Mouse (Mus musculus) liver (tissue): Measurements from ENCODE around the gene Dyrk1a.

Source experiments
- DNase-seq: peaks from one replicate; pipeline ENCODE4 v3.0.0-alpha.2; 2020; ENCODE audit warnings: mixed read lengths

Dyrk1a gene

DNA sequence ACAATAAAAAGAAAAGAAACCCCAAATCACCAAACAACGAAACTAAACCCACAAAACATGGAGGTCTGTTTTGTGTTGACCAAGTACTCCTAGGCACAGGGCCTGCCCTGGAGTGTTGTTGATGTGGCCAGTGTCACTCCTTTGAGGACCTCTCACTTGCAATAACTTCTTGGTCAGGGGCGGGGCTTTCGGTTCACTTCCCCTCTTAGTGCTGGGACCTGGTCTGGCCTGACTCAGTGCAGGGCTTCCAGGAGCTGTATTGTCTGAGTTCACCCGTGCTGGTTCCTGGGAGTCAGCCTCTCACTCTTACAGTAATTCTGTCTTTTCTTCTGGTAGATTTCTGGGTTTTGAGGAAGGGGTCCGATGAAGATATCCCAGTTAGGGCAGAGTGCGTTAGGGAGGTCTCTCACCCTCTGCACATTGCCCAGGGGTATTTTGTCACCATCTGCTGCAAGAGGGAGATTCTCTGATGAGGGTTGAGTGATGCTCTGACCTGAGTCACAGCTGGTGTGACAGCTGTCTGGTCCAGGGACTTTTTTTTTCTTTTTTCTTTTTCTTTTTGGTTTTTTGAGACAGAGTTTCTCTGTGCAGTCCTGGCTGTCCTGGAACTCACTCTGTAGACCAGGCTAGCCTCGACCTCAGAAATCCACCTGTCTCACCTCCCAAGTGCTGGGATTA, 150.8 kb downstream of the Dyrk1a start:
- DNase-seq: no peak

- DNase-seq: no peak
Observed at GRCm38 (mm10) chr16:94721549-94722006, 151.8 kb downstream of the Dyrk1a start.

- no peak for DNase-seq
Observed at GRCm38 (mm10) chr16:94722936-94723335, 153.1 kb downstream of the Dyrk1a start.

DNA sequence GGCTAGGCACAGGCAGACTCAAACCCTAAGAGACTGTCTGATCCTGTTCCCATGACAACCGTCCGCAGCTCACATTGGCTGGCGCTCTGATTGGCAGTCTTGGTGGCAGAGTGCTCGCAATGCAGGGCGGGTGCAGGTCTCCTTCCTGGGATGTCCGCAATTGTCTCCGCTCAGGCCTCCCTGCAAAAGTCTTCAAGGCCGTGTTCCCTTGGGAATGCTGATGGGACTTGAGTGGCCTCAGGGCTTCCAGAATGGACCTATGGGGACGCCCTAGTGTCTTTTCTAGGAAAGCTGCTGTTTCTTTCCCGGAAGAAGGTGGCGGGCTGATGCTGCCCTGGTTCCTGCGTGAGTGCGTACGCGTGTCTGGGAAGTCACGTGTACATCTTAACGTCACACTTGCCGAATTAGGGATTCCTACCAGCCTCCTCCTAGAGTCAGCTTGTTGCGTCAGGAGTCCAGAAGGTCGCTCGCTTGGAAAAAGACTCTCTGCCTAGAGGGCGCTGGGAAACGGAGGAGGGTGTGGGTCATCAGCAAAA, 154.3 kb downstream of the Dyrk1a start:
- peak; percentile 45 for DNase-seq

GRCm38 (mm10) chr16:94724747-94725211, 155.0 kb downstream of the Dyrk1a start:
- no peak for DNase-seq

DNA sequence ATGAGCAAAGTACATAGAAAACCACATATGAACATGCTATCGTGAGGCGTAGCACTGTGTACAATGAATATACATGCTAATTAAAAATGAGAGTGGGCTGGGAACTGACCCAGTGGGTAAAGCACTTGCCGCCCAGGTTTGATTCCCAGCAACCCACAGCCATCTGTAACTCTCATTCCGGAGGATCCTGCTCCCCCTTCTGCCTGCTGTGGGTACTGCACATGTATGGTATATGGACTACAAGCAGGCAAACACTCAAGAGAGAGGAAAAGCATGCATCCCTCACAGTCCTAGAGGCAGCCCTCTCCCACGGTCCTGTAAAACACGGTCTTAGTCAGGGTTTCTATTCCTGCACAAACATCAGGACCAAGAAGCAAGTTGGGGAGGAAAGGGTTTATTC, 159.4 kb downstream of the Dyrk1a start:
- DNase-seq: no peak

DNA sequence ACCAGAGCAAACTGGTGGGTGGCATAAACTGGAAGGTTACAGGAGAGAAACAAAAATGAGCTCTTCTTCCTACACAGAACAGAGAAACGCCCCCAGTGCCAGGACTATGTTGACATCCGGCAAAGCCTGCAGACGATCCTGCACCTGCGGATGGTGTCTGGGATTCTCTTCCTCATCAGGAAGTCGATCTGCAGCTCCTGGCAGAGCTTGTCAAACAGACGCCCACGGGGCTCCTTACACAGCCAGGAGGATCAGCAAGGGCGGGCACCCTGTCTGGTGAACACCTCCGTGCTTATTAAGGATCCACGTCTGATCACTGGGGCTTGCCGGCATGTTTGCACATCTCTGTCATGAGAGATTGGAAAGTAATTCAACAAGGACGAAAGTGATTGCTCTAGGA, 161.2 kb downstream of the Dyrk1a start:
- no peak for DNase-seq

- no peak for DNase-seq
Observed at GRCm38 (mm10) chr16:94735472-94735871, 165.7 kb downstream of the Dyrk1a start.

DNA sequence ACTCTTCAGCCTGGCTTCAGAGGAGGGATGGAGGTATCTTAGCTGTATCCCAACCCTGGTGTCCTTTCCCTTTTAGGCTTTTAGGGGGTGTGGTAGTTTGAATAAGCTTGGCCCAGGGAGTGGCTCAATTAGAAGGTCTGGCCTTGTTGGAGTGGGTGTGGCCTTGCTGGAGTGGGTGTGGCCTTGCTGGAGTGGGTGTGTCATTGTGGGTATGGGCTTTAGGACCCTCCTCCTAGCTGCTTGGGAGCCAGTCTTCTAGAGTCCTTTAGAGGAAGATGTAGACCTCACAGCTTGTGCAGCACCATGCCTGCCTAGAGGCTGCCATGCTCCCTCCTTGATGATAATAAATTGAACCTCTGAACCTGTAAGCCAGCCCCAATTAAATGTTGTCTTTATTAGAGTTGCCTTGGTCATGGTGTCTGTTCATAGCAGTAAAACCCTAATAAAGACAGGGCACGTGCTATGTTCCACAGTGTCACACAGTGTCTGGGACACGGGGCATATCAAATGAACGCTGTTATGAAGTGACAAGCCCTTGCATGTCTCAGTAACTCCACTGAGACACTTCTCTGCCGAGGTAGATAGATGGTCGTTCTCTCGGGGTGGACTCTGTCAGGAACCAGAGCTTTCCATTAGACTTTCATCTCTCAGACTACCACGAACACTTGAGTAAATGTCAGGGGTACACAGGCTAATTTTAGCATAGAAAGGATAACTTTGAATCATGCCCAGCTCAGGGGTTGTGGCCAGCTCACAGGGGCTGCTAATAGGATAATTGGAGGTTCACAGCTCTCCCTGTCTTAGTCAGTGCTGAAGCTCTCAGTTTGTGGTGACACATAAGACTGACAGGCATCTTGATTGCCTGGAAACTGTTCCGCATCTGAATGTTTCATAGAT, 166.9 kb downstream of the Dyrk1a start:
- DNase-seq: no peak

GRCm38 (mm10) chr16:94737359-94737687, 167.5 kb downstream of the Dyrk1a start:
- DNase-seq: no peak

DNA sequence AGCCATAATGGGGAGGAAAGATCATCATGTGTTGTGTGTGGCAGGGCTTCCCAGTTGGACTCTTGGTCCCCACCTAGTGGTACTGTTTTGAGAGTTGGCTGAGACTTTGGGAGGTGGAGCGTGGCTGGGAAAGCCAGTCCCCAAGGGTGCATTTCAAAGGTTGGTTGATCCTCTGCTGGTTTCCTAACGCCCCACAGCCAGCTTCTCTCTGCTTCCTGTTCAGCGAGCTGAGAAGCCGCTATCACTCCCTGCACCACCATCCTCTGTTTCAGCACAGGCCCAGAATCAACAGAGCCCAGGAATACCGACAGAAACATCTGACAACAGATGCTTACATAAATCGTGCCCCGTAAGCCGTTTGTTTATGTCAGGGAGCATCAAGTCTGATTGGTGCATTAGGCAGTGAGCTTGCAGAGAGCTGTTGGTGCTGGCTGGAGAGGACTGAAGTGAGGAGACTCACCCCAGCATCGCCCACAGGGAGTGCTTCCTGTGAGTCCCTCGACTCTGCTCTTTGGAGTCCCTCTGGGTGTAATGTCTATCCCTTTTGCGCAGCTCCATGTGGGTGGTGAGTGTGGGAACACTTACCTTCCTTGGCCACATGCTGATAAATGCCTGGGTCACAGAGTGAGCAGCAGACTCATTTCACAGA, 174.2 kb downstream of the Dyrk1a start:
- peak; percentile 35 for DNase-seq

DNA sequence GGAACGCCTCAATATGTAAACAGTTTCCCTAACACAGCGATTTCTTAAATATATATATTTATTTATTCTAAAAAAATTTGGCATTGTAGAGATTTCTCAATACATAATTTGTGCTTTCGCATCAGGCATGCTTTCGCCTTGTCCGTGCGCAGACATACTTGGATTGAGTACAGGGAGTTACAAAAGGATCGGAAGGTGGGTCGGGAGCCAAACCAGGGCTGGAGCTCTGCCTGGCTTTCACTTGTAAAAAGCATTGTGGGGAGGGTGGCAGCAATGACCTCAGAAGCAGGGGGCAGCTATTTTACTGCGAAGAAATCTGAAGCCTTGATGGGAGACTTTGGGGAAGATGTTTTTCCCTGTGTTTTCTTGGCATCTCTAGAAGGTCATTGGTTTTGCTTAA, 175.2 kb downstream of the Dyrk1a start:
- no peak for DNase-seq
